Comparison of ENCODE assay signal across 11 mouse cellular contexts in the genomic region with DNA sequence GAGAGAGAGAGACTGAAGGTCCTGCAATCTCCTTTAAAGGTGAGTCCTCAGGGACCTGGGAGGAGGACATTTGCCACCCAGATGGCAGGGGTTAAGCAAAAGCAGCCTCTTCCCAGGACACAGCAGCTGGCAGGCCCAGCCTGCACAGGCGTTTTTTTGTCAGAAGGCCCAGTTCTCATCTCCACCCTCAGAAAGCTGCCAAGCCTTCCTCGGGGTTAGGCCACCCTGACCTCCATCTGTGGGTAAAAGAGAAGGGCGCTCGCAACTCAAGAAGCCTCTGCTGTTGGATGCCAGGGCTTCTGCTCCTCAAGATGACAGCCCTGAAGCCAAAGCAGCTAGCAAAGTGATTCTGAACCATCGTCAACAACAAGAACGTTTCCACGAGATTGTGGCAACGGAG.
DNase-seq lines count a peak whose midpoint lies in the region; ATAC-seq lines count a peak whose summit lies in the region.
"Had no signal": no experiment of that assay in that cellular context is flagged by ENCODE, and none has a peak within 500 bp of the region (broad histone marks: within the 10 kb centered on the region; RNA-seq: fewer than 3 reads in every experiment).

No protein-coding gene starts in this region.

- H3K4me1 ChIP-seq in hindbrain, embryonic 12.5 days = peaks cover 27% of the 10 kb centered on the region
- peaks cover 22% of the 10 kb centered on the region for H3K4me1 ChIP-seq in hindbrain, embryonic 14.5 days (replicated peaks; ENCODE audit: control insufficient read depth, insufficient read depth, low read length)
- H3K4me1 ChIP-seq in heart, embryonic 10.5 days = peaks cover 43% of the 10 kb centered on the region
- H3K4me1 ChIP-seq in intestine, embryonic 16.5 days (ENCODE audit: control insufficient read depth, insufficient read depth, low read length) = peaks cover 17% of the 10 kb centered on the region

- H3K27ac ChIP-seq in hindbrain, embryonic 12.5 days = no peak overlapping the region
- H3K27ac ChIP-seq in hindbrain, embryonic 14.5 days = no peak overlapping the region
- peak overlapping the region; percentile 39; the same call in 1 of the 2 replicates for H3K27ac ChIP-seq in heart, embryonic 10.5 days
- no peak overlapping the region for H3K27ac ChIP-seq in intestine, embryonic 16.5 days (ENCODE audit: low read length)
- H3K27ac ChIP-seq: embryonic facial prominence, embryonic 13.5 days had no signal

- H3K27me3 ChIP-seq in hindbrain, embryonic 12.5 days = no peaks in the 10 kb centered on the region
- H3K27me3 ChIP-seq in hindbrain, embryonic 14.5 days (ENCODE audit: control insufficient read depth, insufficient read depth, low read length) = no peaks in the 10 kb centered on the region
- H3K27me3 ChIP-seq in heart, embryonic 10.5 days (ENCODE audit: insufficient read depth, poor library complexity, severe bottlenecking) = no peaks in the 10 kb centered on the region
- H3K27me3 ChIP-seq in intestine, embryonic 16.5 days (replicated peaks; ENCODE audit: control insufficient read depth, insufficient read depth, low read length) = no peaks in the 10 kb centered on the region
- H3K27me3 ChIP-seq: embryonic facial prominence, embryonic 13.5 days had no signal

- H3K9me3 ChIP-seq in hindbrain, embryonic 12.5 days (replicated peaks) = no peaks in the 10 kb centered on the region
- no peaks in the 10 kb centered on the region for H3K9me3 ChIP-seq in hindbrain, embryonic 14.5 days (ENCODE audit: control insufficient read depth, low read length)
- no peaks in the 10 kb centered on the region for H3K9me3 ChIP-seq in heart, embryonic 10.5 days
- H3K9me3 ChIP-seq in intestine, embryonic 16.5 days (ENCODE audit: control insufficient read depth, low read length) = no peaks in the 10 kb centered on the region
- H3K9me3 ChIP-seq: embryonic facial prominence, embryonic 13.5 days had no signal

- 0 out of 2 replicates have a peak overlapping the region, but pooled peaks have one; percentile 32 for H3K9ac ChIP-seq in hindbrain, embryonic 12.5 days
- H3K9ac ChIP-seq in hindbrain, embryonic 14.5 days = no peak overlapping the region
- H3K9ac ChIP-seq in intestine, embryonic 16.5 days (ENCODE audit: low read depth, low read length) = no peak overlapping the region
- H3K9ac ChIP-seq: embryonic facial prominence, embryonic 13.5 days had no signal

- H3K4me2 ChIP-seq in hindbrain, embryonic 12.5 days (replicated peaks) = no peak overlapping the region
- H3K4me2 ChIP-seq in hindbrain, embryonic 14.5 days (replicated peaks) = no peak overlapping the region
- no peak overlapping the region for H3K4me2 ChIP-seq in intestine, embryonic 16.5 days (ENCODE audit: low read depth, low read length)
- H3K4me2 ChIP-seq: embryonic facial prominence, embryonic 13.5 days had no signal

- H3K4me3 ChIP-seq in hindbrain, embryonic 12.5 days = no peak overlapping the region
- no peak overlapping the region for H3K4me3 ChIP-seq in hindbrain, embryonic 14.5 days (replicated peaks; ENCODE audit: low read length)
- H3K4me3 ChIP-seq in heart, embryonic 10.5 days = no peak overlapping the region
- H3K4me3 ChIP-seq in intestine, embryonic 16.5 days (ENCODE audit: low read length) = no peak overlapping the region
- H3K4me3 ChIP-seq: embryonic facial prominence, embryonic 13.5 days had no signal

- no peak for DNase-seq in hindbrain, embryonic 14.5 days (ENCODE audit: low spot score)
- peak; percentile 13 for DNase-seq in cerebellum, adult 9-10 months
- DNase-seq in heart, embryonic 10.5 days (ENCODE audit: low spot score) = no peak
- peak; percentile 43 for DNase-seq in lung, postnatal 25 days (ENCODE audit: low spot score)
- no peak for DNase-seq in liver
- DNase-seq: adrenal gland, postnatal 14 days; right cerebral cortex, adult 18-20 months had no signal

- ATAC-seq in hindbrain, embryonic 12.5 days (ENCODE audit: low FRiP score) = no peak
- ATAC-seq in hindbrain, embryonic 14.5 days (ENCODE audit: low FRiP score) = no peak
- ATAC-seq in intestine, embryonic 16.5 days = no peak
- no peak for ATAC-seq in megakaryocyte, adult 5-6 weeks (ENCODE audit: poor library complexity, severe bottlenecking)

- H3K36me3 ChIP-seq in hindbrain, embryonic 12.5 days = no peaks in the 10 kb centered on the region
- H3K36me3 ChIP-seq in hindbrain, embryonic 14.5 days (replicated peaks; ENCODE audit: control insufficient read depth, insufficient read depth) = no peaks in the 10 kb centered on the region
- H3K36me3 ChIP-seq in heart, embryonic 10.5 days = no peaks in the 10 kb centered on the region
- H3K36me3 ChIP-seq in intestine, embryonic 16.5 days (ENCODE audit: control insufficient read depth, insufficient read depth, low read length) = no peaks in the 10 kb centered on the region
- H3K36me3 ChIP-seq: embryonic facial prominence, embryonic 13.5 days had no signal

- WGBS in hindbrain, embryonic 12.5 days = 72% methylated on average over 8 of the region's 8 CpGs
- 55% methylated on average over 8 of the region's 8 CpGs for WGBS in hindbrain, embryonic 14.5 days
- 77% methylated on average over 8 of the region's 8 CpGs for WGBS in heart, embryonic 10.5 days
- WGBS in intestine, embryonic 16.5 days = 69% methylated on average over 8 of the region's 8 CpGs

Comparison
In these comparisons a context has a peak if more than half of its experiments do, and no peak if none do; other contexts are left out.
1. DNase-seq: peak in cerebellum, adult 9-10 months (single experiment) and lung, postnatal 25 days (single experiment); none in hindbrain, embryonic 14.5 days (single experiment), heart, embryonic 10.5 days (single experiment) and liver (single experiment).